Mouse (Mus musculus) liver, adult (tissue): ENCODE measurements at regions not wholly inside any gene's neighbourhood (a gene's known extent, or its start where the extent isn't known, plus 50 kb on each side); places are given as distances from the start of the nearest gene placed in this dataset.

Experiments used
- GATA4 ChIP-seq: IDR thresholded peaks from 2 replicates; pipeline ENCODE4 v1.6.1; 2014; ENCODE audit warnings: mild to moderate bottlenecking, low read length; ENCODE audit not compliant: insufficient replicate concordance

DNA sequence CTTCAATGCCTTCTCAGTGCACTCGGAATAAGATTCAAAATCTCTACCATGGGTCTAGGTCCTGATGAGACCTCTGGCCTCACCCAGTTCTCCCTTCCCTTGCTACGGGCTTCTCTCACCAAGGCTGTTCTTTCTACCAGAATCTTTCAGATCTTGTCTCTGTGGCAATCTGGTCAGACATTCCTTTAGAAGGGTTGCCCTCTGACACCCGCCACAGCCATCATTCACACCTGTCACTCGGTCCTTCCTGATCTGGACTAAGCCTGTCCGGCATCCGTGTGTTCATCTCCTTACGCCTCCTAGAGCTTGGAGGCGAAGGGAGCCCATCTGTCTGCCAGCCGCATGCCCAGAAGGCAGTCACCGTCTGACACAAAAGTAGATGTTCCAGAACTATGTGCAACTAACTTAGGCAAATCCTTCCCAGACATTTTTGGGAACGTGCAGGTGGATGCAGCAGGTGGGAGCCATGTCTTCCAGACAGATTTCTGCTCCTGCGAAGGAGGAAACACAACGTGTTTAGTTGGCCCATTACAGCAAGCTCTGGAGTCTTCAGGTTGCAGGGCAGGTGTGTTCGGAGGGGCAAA lies 77.7 kb downstream of the Fam76b start:
- no peak for TF ChIP-seq GATA4

DNA sequence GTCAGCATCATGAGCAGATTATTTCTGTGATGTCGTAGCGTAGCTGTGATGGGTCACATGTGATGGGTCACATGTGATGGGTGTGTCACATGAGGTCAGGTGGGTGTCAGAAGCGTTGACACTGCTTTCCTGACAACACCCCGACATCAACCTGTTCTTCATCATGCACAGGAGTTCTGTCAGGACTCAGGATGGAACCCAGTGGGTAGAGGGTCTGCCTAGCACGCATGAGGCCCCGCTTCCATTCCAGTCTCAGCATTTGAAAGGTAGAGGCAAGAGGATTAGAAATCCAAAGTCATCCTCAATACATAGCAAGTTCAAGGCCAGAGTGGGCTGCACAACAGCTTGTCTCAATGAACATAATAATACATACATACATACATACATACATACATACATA lies 79.2 kb downstream of the Fam76b start:
- TF ChIP-seq GATA4, result no peak

DNA sequence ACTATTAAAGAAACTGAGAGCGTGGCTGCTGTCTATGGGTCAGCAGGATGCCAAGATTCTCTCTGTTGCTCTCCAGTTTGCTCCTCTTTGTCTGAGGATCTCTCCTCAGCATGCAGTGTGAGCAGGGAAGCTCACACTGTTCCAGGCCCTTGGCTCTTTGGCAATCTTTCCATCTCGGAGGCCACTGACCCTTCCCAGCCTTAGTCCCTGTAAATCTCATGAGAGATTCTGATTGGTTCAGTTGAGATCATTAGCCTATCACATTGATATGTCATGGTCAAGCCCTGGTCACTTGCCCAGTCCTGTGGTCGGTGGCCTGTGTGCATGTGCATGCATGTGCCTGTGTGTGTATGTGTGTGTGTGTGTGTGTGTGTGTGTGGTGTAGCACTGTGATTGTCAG lies 82.1 kb downstream of the Fam76b start:
- no peak for TF ChIP-seq GATA4

DNA sequence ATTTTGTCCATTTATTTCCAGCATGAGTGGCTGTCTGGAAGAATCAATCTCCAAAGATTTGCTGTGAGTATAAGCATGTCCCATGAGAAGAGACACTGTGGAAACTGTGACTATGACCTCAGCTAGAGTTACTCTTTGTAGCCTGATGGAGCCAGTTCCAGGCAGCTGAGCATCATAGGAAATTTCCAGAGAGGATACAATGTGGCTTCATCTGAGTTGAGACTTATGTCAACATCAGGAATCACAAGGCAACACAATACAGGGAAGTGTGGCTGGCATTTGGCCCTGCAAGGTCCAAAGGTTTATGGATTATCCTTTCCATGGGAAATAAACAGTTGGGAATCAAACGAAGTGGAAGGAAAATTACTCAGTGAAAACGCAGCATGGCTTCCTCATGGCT lies 82.6 kb downstream of the Fam76b start:
- no peak for TF ChIP-seq GATA4

DNA sequence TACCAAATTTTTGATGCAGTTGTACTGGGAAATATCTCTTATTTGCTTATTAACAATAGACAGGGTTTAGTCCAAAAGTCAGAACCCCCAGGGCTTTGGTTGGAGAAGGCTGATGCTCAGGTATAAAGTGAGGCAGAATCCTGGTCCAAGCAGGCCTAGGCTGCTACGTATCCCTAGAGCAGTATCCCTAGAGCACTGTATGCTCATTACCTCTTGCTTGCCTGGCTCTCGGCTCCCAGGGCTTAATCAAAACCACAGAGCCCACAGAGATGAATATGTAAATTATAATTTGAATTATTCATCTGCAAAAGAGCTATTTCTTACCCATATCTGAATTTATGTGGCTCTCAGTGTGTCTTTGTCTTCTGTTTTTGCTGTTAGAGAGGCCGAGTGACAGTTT lies 85.9 kb downstream of the Fam76b start:
- TF ChIP-seq GATA4, result no peak

DNA sequence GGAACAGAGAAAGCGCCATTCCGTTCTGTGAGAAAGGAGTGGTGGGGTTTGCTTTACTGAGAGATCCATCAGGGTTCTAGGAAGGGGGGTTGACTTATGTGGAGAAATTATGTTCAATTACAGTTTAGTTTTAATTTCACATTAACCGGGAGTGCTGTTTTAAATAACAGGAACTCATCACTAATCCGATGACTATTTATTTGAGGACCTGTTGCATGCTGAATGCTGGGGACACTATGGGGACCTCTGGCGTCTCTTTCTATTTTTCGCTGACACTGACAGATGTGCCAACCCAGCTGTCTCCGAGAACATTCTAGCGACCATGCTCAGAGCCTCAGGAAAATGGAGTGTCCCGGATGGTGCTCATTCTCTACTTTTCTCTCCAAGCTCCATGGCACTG lies 86.6 kb downstream of the Fam76b start:
- no peak for TF ChIP-seq GATA4

DNA sequence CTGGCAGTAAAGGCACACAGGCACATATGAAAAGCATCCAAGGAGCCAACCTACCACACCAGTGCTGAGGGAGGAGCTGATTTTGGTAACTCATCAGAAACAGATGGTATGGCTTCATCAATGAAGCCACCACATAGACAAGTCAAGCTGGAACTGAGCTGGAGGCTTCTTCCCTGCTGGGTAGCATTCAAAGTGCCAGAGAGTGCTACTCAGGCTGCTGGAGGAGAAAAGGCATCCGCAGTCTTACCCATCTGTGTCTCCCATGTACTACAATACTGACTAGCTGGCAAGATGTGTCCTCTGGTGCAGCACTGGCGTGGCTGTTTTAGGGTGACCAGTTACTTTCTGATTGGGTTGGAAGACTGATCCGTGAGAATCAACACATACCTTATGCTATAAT lies 87.3 kb downstream of the Fam76b start:
- no peak for TF ChIP-seq GATA4

DNA sequence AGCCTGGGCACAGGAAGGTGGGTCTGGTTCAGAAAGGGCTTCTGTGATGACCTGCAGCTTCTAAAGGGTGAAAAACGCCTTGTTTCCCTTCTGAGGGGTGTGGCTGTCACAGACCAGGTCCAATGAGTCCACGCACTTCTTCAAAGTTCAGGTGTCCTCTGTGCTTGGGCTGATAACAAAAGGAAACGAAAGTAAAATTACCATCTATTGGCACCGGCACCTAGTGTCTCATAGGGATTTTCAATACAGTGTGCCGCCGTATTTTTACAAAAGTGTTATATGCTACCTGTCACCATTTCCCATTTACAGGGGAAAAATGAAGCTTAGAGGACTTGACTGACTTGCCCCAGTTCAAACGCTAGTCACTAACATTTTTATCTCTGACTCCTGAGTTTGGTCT lies 89.3 kb downstream of the Fam76b start:
- TF ChIP-seq GATA4, result no peak

DNA sequence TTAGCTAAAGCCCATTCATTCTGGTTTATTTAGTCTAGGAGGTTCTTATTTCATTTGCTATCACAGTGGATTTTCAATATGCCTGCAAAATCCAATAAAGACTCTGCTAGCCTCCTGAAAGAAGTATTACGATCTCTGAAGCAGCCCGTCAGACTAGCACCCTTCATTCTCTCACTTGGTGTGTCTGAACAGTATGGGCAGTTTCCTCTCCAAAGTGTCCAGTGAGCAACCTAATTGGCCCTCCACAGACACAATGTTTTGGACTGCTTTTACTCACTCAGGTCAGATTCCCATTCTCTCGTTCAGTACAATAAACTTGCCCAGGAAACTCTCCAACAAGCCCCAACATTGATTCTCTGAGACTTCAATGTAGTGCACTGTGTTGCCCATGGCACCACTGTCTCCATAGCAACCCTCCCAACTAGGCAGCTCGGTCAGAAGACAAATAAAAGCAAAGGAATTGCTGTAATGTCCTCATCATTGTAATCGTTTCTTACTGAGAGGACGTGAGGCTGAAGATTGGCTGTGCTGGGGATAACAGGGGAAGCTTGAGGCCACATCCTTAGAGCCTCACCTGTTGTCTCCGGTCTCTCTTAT lies 91.2 kb downstream of the Fam76b start:
- no peak for TF ChIP-seq GATA4

DNA sequence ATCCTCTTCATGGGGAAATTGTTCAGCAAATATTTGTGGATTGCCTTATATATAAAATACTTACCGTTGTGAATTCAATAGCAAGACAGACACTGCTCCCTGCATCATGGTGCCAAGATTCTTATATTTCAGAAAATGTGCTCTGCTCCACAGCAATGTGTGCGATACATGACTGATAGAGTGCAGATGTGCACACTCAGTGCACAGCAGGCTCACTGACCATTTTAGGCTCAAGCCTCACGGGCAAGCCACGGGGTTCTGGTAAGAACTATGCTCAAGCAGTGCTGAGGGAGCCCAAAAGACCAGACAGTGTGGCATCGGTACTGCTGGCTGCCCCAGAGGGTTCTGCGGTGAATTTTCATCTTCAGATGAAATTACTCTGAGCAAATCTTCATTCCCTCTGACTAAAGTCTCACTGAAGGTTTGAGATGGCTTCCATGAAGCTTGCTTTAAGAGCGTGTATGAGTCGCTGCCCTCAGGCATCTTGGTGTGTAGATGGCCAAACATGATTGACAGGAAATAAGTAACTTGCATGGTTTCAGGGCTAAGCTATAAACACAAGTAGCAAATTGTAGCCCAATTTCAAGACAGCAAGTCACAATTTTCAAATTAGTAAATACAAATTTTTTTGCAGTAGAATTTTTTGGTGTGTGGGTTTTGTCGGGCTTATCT lies 92.4 kb downstream of the Fam76b start:
- TF ChIP-seq GATA4, result no peak

DNA sequence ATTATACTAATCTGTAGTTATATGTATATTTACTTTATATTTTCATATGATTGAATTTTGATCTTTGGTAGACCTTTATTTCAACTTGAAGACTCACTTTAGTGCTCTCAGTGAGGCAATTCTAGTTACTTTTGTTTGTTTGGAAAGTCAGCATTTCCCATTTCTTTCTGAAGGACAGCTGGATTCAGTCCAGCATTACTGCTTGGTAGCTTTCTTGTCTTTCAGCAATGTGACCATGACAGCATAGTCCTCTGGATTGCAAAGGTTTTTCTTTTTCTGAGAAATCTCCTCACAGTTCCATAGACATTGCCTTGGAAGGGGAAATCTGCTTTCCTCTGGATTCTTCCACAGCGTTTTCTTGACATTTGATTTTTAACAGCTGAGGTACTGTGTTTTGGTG lies 93.1 kb downstream of the Fam76b start:
- no peak for TF ChIP-seq GATA4

DNA sequence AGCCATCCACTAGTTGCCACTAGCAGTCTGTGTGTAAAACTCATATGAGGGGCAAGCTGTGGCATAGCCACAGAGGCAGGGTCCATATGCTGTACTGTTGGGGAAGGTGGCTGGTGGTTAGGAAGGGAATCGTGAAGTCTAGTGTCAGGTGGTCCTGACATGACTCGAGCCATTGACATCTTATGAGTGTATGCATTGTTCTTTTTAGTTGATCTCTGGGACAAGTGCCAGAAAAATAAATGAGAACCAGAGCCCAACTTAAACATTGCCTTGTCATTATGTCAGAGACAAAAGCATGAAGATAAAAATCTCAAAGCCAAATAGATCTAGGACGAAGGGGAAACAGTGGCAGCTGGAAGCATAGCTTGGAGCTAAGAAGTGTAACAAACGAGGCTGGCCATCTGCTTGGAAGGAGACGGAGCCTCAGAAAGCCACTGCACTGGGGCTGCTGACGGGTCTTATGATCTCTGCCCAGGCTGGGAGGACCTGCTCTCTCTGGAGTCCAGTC lies 104.5 kb downstream of the Fam76b start:
- TF ChIP-seq GATA4, result no peak

DNA sequence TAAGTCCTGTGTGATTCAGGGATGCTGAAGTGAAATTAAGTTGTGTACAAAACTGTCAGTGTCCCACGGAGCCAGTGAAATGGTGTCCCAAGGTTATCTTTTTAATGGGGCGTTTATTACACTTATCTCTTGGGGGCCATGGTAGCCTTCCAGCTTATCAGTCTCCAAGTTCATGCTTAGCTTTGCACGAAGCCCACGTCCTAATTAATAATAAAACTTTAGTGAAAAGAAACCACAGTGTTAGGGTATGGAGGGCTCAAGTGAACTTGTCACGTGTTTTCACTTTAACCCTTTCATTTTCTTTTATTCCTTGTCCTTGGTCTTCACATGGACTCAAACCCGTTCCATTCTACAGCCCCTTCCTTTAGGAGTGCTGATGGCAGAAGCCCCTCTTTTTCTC lies 105.9 kb downstream of the Fam76b start:
- TF ChIP-seq GATA4, result no peak

DNA sequence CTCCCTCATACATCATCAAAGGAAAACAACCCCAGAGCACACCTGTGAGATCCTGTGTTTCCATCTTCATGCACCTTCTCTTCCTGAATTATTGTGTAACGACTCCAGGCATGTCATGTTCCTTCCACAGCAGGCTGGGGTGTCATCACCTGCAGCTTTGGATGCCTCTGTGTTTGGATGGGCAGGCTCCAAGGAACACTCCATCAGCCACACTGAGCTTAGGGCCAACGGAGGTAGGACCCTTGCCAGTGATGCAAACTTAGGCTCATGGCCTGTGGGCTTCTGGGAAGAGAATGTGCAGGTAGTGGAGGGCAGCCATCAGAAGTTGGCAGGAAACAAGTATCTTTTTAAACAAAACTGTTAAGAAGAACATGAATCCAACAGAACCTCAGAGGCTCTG lies 109.8 kb downstream of the Fam76b start:
- TF ChIP-seq GATA4, result no peak

DNA sequence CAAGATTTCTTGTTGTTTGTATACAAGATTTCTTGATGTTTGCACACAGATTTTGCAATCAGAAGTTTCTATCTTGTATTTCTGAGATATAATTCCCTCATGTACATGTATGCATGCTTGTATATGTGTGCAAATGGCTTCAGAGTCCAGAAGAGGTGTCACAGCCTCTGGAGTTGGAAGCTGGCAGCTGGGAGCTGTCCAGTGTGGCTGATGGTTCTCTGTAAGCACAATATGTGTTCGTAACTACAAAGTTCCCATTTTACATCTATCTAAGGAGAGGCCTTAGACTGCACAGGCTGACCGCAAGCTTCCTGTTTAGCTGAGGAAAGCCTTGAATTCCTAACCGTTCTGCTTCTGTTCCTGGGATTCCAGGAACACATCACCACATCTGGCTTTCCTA lies 119.0 kb downstream of the Fam76b start:
- no peak for TF ChIP-seq GATA4

DNA sequence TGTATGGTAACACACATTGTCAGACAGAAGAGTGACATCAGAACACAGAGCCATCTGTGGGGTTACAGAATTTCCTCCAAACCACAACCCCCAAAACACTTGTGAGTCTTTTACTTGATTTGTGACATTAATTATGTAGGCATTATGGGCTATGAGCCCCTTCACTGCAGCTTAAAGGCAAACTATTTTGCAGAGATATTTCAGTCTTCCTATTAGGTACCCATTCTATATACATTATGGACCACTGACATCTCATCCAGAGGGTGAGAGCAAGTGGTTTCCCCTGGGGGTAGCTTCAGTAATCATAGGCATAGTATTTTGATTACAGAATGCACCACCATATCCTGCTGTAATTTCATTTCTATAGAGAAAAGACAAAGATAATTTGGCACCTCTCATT lies 124.6 kb downstream of the Fam76b start:
- no peak for TF ChIP-seq GATA4
